Mouse (Mus musculus): ENCODE data around the gene Schip1. TPM values are rescaled to one million over a fixed set of nuclear protein-coding genes. Genes with fewer than 3 reads are reported as not detected.
A peak's percentile ranks its signal among the peaks of the same experiment; 100 is the strongest.

Gene Schip1
- total and polyA plus RNA-seq, 2 experiments from 2014 or later, result 108 to 157 TPM

- Histone ChIP-seq H3K9ac (replicated peaks; ENCODE audit: low read length, poor library complexity, severe bottlenecking) (no peak overlapping the region), H3K9me3 (ENCODE audit: low read length) (no peaks in the 10 kb centered on the region), H3K4me2 (ENCODE audit: low read depth, low read length, poor library complexity, severe bottlenecking) (no peak overlapping the region), H3K27ac (ENCODE audit: low read depth, low read length) (no peak overlapping the region), H3K27me3 (ENCODE audit: insufficient read depth, low read length) (no peaks in the 10 kb centered on the region), H3K4me1 (ENCODE audit: insufficient read depth, low read length) (no peaks in the 10 kb centered on the region), H3K4me3 (ENCODE audit: low read depth, low read length) (no peak overlapping the region), H3K36me3 (ENCODE audit: insufficient read depth, low read length) (no peaks in the 10 kb centered on the region)
- no peak for TF ChIP-seq CTCF (IDR thresholded peaks at IDR 0.05)
- 47% methylated on average over 5 of the region's 5 CpGs for WGBS
- DNase-seq (ENCODE audit: low spot score), result no peak
- ATAC-seq (ENCODE audit: low FRiP score), result no peak
These were observed 388.7 kb downstream of the Schip1 start for GRCm38 (mm10) chr3:68453266-68453665.

GRCm38 (mm10) chr3:68453719-68454455, 389.3 kb downstream of the Schip1 start:
- WGBS, result 64% methylated on average over 10 of the region's 10 CpGs
- ATAC-seq (ENCODE audit: low FRiP score), result no peak

GRCm38 (mm10) chr3:68466643-68467042, 402.0 kb downstream of the Schip1 start:
- no peak for TF ChIP-seq CTCF (IDR thresholded peaks at IDR 0.05)
- H3K4me2 ChIP-seq (ENCODE audit: low read depth, low read length, poor library complexity, severe bottlenecking), result no peak overlapping the region
- DNase-seq (ENCODE audit: low spot score) (no peak), ATAC-seq (ENCODE audit: low FRiP score) (no peak)
- no peaks in the 10 kb centered on the region for H3K36me3 ChIP-seq (ENCODE audit: insufficient read depth, low read length)
- H3K4me3 ChIP-seq (ENCODE audit: low read depth, low read length), result no peak overlapping the region
- H3K4me1 ChIP-seq (ENCODE audit: insufficient read depth, low read length), result peaks cover 8% of the 10 kb centered on the region; the same call in 1 of the 2 replicates
- no peaks in the 10 kb centered on the region for H3K27me3 ChIP-seq (ENCODE audit: insufficient read depth, low read length)
- H3K27ac ChIP-seq (ENCODE audit: low read depth, low read length), result no peak overlapping the region
- no peaks in the 10 kb centered on the region for H3K9me3 ChIP-seq (ENCODE audit: low read length)
- no peak overlapping the region for H3K9ac ChIP-seq (replicated peaks; ENCODE audit: low read length, poor library complexity, severe bottlenecking)
- WGBS, result 33% methylated on average over 5 of the region's 5 CpGs

More at GRCm38 (mm10) chr3:68453719-68454455, 389.3 kb downstream of the Schip1 start:
- Histone ChIP-seq H3K27me3 (ENCODE audit: insufficient read depth, low read length) (no peaks in the 10 kb centered on the region), H3K36me3 (ENCODE audit: insufficient read depth, low read length) (no peaks in the 10 kb centered on the region), H3K4me1 (ENCODE audit: insufficient read depth, low read length) (no peaks in the 10 kb centered on the region), H3K27ac (ENCODE audit: low read depth, low read length) (no peak overlapping the region), H3K4me3 (ENCODE audit: low read depth, low read length) (no peak overlapping the region), H3K4me2 (ENCODE audit: low read depth, low read length, poor library complexity, severe bottlenecking) (no peak overlapping the region), H3K9ac (replicated peaks; ENCODE audit: low read length, poor library complexity, severe bottlenecking) (no peak overlapping the region), H3K9me3 (ENCODE audit: low read length) (no peaks in the 10 kb centered on the region)
- TF ChIP-seq CTCF (IDR thresholded peaks at IDR 0.05), result no peak
- no peak for DNase-seq (ENCODE audit: low spot score)

GRCm38 (mm10) chr3:68467941-68468687, 403.5 kb downstream of the Schip1 start:
- peak overlapping the region; percentile 25 for H3K4me2 ChIP-seq (ENCODE audit: low read depth, low read length, poor library complexity, severe bottlenecking)
- H3K9me3 ChIP-seq (ENCODE audit: low read length), result no peaks in the 10 kb centered on the region
- H3K36me3 ChIP-seq (ENCODE audit: insufficient read depth, low read length), result no peaks in the 10 kb centered on the region
- H3K4me3 ChIP-seq (ENCODE audit: low read depth, low read length), result no peak overlapping the region
- H3K27ac ChIP-seq (ENCODE audit: low read depth, low read length), result no peak overlapping the region
- no peak overlapping the region for H3K9ac ChIP-seq (replicated peaks; ENCODE audit: low read length, poor library complexity, severe bottlenecking)
- peak; percentile 7 for DNase-seq (ENCODE audit: low spot score)
- H3K27me3 ChIP-seq (ENCODE audit: insufficient read depth, low read length), result no peaks in the 10 kb centered on the region
- 9% methylated on average over 10 of the region's 10 CpGs for WGBS
- H3K4me1 ChIP-seq (ENCODE audit: insufficient read depth, low read length), result peaks cover 8% of the 10 kb centered on the region; the same call in 1 of the 2 replicates
- ATAC-seq (ENCODE audit: low FRiP score), result no peak
- no peak for TF ChIP-seq CTCF (IDR thresholded peaks at IDR 0.05)

- Histone ChIP-seq H3K27ac (ENCODE audit: low read depth, low read length) (no peak overlapping the region), H3K9ac (replicated peaks; ENCODE audit: low read length, poor library complexity, severe bottlenecking) (no peak overlapping the region), H3K4me1 (ENCODE audit: insufficient read depth, low read length) (peaks cover 8% of the 10 kb centered on the region; the same call in 1 of the 2 replicates), H3K4me2 (ENCODE audit: low read depth, low read length, poor library complexity, severe bottlenecking) (no peak overlapping the region), H3K4me3 (ENCODE audit: low read depth, low read length) (no peak overlapping the region), H3K27me3 (ENCODE audit: insufficient read depth, low read length) (no peaks in the 10 kb centered on the region), H3K36me3 (ENCODE audit: insufficient read depth, low read length) (no peaks in the 10 kb centered on the region), H3K9me3 (ENCODE audit: low read length) (no peaks in the 10 kb centered on the region)
- ATAC-seq (ENCODE audit: low FRiP score), result no peak
- TF ChIP-seq CTCF (IDR thresholded peaks at IDR 0.05), result peak; percentile 52
- DNase-seq (ENCODE audit: low spot score), result peak; percentile 15
- WGBS, result 82% methylated on average over 1 of the region's 1 CpGs
These were observed 405.0 kb downstream of the Schip1 start for GRCm38 (mm10) chr3:68469643-68470042.

- Histone ChIP-seq H3K27me3 (ENCODE audit: insufficient read depth, low read length) (no peaks in the 10 kb centered on the region), H3K4me3 (ENCODE audit: low read depth, low read length) (no peak overlapping the region), H3K27ac (ENCODE audit: low read depth, low read length) (no peak overlapping the region), H3K9ac (replicated peaks; ENCODE audit: low read length, poor library complexity, severe bottlenecking) (no peak overlapping the region), H3K36me3 (ENCODE audit: insufficient read depth, low read length) (no peaks in the 10 kb centered on the region), H3K4me1 (ENCODE audit: insufficient read depth, low read length) (peaks cover 8% of the 10 kb centered on the region; the same call in 1 of the 2 replicates), H3K4me2 (ENCODE audit: low read depth, low read length, poor library complexity, severe bottlenecking) (no peak overlapping the region), H3K9me3 (ENCODE audit: low read length) (no peaks in the 10 kb centered on the region)
- DNase-seq (ENCODE audit: low spot score) (no peak), ATAC-seq (ENCODE audit: low FRiP score) (no peak)
- WGBS, result 68% methylated on average over 3 of the region's 3 CpGs
- TF ChIP-seq CTCF (IDR thresholded peaks at IDR 0.05), result no peak
These were observed 405.5 kb downstream of the Schip1 start for GRCm38 (mm10) chr3:68470061-68470460.
